Mouse (Mus musculus): ENCODE data around the gene Hyal1.

Gene Hyal1

GRCm38 (mm10) chr9:107624539-107624938, 47.8 kb downstream of the Hyal1 start:
- no peak for DNase-seq

DNA sequence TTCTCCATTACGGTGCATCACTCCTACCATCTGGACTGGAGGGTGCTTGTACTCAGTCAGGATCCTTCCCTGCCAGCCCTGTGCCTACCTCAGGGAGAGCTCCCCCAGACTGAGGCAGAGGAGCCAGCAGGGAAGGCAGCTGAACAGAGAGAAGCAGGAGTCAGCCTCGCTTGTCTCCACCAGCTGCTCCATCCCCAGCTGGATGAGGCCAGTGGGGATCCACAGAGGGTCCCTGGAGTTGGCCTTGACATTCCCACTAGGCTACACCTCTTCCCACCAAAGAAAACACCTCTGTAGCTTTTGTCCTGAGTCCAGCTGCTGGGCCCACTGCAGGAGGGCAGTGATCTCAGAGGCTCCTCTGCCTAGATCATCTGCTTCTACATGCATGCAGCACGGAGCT, 48.2 kb downstream of the Hyal1 start:
- DNase-seq: no peak

- no peak for DNase-seq
These were observed 48.8 kb downstream of the Hyal1 start for GRCm38 (mm10) chr9:107625351-107626128.

DNA sequence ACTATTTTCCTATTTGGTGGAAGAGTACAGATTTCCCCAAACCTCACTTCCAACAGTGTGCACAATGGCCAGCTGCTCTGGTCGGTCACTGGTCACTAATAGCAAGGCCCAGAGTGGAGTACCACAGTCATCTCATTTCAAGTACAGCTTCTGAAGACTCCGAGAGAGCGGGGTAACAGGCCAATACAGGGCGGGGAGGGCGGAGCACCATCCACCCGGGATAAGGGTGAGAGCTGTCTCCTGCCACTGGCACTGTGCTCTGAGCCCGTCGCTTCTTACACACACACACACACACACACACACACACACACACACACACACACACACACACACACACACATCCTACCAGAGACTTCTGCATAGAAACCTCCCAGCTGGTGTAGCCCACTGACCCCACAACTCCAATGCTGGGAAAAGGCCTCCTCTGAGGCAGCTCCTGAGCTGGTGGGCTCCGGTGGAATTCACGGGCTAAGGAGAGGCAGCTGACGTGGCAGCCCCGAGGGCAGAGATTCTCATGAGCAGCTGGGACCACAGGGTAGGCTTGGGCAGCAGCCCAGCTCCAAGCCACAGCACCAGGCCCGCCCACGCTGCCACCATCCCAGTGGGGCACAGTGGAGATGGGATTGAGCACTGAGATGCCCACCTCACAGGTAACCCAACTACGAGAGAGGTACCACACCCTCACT, 49.6 kb downstream of the Hyal1 start:
- DNase-seq: no peak

DNA sequence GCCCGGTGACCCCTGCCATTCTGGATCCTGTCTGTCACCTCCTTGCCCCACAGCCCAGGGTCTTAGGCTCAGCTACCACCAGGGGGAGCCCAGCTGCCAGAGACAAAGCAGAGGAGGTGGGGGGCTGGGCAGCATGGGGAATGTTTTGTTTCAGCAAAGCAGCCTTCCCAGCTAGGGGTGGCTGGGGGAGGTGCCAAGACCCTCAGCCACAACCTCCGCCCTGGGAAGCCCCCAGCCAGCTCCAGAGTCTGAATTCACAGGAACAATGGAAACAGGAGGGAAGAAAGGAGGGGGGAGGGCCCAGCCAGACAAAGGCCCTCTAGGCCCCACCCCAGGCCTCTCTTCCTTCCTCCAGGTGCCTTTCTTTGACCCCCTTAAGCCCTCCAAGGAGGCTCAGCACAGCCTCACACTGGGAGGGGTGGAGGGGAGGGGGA, 50.1 kb downstream of the Hyal1 start:
- DNase-seq: peak; percentile 77

GRCm38 (mm10) chr9:107627387-107628255, 50.9 kb downstream of the Hyal1 start:
- DNase-seq: no peak

GRCm38 (mm10) chr9:107628721-107629410, 52.1 kb downstream of the Hyal1 start:
- DNase-seq: no peak

DNA sequence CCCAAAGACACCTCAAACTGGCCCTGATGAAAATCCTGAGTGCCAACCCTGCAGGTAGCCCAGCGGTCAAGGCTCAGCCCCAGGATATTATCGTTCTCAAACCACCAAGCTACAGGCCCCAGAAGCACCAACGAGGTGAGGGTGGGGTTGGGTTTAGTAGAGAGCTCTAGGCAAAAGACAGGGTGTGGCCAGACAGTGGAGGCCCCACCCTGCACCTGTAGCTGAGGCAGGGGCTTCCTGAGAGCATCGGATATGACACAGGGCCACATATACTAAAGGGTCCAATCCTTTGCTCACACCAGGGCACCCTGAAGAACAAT, 52.6 kb downstream of the Hyal1 start:
- no peak for DNase-seq

DNA sequence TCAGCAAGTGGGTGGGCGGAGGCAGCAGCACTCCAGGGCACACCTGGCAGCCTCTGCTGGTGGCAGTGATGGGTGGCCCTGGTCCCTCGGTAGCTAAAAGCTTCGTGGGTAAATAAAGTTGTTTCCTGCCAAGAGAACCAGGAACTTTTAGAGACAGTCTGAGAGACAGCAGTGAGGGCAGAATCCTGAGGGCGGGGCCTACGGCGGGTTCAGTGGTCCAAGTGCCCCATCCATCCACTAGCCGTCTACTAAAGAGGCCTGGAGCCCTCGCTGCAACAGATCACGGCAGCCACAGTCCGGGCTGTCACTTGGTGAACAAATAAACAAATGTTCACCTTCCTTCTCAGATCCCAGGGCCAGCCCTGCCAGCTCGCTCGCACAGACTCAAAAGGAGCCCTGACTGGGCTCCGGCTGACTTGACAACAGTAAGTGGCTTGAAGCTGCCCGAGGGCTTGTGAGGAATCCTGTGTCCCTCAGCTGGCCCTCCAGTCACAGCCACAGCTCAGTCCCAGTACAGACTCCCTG, 53.2 kb downstream of the Hyal1 start:
- no peak for DNase-seq

DNA sequence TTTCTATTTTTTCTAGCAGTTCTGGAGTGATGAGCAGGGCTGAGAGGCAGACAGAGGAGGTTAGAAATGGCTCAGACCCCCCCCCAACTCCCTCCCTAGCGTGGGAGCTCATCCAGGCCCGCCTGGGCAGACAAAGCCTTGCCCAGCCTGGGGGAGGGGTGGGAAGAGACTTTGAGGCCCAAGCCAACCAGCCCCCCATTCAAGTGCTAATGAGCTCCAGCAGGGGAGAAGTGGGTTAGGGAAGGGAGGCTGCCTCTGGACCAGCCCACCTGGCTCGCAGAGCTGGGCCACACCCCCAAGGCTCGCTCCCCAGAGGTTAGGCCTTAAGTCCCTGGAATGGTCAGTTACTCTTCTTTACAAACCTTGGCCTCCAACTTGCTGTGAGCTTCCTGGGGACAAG, 53.8 kb downstream of the Hyal1 start:
- DNase-seq: no peak

Measured in right cerebral cortex, adult 18-20 months (tissue).